Mouse (Mus musculus): Measurements from ENCODE around the gene Emc10.

Emc10 gene

DNA sequence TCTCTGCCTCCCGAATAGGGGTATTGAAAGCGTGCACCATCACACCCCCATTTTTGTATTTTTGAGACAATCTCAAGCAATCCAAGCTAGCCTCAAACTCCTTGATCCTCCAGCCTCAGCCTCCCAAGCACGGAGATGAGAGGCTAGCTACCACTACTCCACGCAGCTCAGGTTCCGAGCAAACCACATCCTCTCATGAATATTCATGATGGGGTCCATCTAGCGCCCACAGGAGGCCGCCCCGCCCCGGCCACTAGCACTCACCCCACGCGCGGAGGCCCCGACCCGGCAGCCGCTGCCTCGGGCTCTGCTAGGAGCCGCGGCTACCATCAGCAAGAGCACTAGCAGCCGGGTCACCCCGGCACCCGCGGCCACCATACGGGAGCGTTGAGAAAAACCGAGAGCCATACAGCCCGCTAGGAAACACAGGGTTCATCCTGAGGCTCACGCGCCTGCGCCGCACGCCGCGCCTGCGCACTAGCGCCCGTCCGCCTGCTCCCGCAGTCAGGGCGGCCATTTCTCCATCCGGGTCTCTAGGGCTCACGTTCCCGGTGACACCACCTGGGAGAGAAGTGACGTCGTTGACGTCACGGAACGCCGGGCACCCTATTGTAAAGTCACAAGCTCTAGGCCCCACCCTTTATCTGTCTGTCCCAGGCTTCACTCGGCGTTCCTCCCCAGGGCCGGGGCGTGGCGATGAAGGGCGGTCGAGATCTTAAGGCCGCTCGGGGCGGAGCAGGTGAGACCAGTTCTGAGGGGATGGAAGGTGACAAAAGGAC lies at the start of gene Emc10, which contains the start of gene Fam71e1:
TSS of gene Emc10 (minus strand) at position 538 of the 779 bp plus-strand sequence.
TSS of gene Fam71e1 (plus strand) at position 590 of the 779 bp plus-strand sequence.
- peak; percentile 96 to 98 for DNase-seq

DNA sequence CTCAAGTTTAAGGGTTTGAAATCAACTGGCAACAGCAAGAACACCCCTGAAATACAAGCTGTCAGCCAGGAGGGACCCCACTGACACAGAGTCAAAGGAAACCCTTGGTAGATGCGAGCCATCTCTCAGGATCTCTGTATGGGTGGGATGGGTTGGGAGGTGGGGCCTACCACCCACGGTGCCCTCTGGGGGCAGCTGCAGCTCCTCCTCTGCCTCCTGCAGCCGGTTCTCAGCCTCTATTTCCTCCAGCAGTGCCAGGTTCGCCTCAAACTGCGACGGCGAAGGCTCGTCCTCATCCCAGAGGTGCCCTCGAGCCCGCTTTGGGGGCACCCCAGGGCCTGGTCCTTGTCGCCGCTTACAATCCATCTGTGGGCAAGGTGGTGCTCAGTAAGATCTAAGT lies 46.7 kb upstream of the Emc10 start:
- no peak for DNase-seq

DNA sequence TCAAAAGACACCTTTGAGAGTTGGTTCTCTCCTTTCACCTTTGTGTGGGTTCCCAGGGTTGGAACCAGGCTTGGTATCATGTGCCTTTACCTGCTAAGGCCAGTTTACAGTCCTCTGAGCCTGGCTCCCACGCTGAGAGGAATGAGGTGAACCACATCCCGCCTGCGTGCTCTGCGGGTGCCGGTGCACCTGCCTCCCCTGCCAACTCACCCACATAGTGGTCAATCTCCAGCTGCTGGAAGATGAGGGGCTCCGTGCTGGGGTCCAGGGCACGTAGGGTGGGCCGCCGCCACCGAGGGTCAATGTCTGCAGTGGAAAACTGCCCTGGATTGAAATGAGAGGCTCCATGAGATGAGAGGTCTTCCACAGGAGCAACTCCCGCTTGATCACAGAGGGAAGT lies 46.2 kb upstream of the Emc10 start:
- DNase-seq: no peak

DNA sequence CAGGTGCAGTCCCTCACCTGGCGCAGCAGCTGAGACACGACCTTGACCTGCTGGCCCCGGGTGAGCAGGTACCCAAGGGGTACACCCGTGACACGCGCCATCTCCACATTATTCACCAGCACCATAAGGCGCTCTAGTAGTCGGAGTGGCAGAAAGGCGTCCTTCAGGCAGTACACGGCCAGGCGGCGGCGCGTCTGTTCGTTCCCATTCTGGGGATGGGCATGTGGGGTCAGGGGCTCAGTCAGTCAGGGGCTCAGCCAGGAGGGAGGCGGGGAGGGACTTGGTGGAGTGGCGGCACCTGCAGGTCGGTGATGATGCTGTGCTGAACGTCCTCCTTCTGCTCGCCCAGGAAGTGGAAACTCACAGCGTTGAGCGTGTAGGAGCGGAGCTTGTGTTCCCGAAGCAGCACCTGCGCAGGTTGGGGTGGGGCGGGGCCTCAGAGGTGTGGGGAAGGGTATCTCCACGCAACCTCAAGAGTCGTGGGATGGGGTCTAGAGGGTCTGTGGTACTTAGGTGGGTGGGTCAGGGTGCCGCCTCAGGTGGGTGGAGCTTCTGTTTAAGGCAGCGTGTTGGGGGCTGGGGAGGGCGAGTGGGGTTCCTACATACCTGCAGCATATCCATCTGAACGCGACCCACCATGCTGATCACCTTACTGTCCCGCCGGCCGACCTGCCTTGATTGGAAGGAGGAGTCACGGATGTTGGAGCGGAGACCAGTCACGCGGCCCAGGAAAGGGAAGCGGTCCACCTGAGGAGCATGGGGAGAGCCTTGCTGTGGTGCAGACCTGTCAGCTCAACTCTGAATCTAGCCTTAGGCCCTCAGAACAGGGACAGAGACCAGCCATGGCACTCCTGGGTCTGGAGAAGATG lies 42.7 kb upstream of the Emc10 start:
- no peak for DNase-seq

DNA sequence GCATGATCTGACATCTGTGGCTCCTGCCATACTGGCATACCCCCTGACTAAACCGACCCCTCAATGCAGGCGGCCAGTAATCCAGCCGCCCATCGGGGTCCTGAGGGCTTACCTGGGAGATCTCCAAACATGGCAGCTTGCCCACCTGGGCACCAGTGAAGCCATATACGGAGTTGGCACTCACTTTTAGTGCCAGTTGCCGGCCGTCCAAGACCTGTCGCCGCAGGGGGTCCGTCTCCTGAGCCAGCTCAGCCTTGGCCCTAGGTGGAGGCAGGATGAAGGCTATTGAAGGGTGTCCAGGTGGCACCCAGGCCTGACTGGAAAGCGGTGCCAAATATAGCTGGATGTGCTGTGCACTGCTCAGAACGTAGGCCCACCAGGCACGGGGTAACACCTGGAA lies 41.2 kb upstream of the Emc10 start:
- DNase-seq: no peak

DNA sequence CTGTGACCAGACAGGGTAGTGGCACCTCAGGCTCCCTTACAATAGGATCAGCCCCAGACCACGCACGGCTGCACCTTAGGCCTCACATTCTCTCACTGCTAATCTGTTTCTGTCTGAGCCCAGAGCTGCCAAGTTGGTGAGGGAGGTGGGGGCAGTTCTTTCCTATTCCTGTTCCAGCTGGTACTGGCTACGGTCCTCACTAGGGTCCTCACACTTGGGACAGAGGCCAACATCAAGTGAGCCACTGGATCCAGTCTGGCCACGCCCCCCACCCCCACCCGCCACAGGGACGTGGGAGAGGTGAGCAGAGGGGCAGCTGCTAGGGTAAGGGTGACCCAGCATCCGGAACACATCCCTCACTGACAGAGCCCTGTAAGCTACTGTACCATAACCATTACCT lies 40.7 kb upstream of the Emc10 start:
- no peak for DNase-seq

DNA sequence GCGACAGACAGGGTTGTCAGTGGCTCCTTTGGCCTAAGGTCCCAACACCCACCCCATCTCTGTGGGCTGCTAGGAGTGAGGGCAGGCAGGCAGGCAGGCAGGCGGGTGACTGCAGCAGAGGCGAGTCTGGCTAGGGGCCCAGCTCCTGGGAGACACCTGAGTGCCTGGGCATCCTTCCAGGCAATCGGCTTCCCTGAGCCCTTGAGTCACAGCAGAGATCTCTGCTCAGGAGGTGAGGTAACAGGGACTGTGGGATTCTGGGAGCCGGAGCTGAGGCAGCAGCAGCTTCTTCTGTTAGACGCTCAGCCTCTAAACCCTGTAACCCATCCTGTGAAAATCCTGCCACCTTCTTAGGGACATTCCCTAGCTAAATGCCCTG lies 40.2 kb upstream of the Emc10 start:
- peak; percentile 76 to 85 for DNase-seq

DNA sequence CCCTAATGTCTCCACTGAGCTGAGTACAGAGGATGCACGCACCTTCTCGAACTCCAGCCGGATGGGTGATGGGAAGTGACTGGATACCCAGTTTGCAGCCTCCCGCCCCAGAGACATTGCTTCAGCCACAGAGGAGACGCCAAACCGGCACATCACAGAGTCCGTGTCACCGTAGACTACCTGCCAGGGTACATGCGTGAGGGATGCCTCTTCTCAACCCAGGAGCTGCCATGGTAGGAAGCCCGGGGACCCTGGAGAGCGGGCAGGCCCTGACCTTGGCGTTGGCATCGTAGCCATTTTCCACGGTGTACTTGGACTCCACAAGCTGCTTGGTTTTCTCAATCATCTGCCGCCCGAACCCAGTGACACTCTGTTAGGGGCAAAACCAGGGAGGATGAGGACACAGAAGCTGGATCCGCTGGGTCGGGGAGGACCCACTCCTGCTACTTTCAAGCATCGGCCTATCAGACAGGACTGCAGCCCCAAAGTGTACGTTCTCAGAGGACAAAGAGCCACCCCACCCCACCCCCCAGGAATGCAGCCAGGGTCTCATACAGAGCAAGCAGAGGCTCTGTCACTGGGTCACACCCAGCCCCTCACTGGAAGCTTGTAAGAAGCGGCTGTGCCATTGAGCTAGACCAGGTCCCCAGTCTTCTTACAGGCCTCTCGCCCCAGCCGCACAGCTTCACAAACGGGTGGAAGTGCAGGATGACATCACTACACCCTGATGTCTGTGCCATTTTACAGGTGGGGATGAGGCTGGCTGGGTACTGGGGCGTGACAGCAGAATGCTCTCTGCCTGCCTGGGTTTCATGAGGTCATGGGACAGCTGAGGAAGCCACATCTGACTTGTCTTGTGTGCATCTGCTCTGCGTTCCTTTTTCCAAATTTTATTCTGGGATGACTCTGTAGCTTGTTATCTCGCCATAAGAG lies 39.6 kb upstream of the Emc10 start:
- no peak for DNase-seq

DNA sequence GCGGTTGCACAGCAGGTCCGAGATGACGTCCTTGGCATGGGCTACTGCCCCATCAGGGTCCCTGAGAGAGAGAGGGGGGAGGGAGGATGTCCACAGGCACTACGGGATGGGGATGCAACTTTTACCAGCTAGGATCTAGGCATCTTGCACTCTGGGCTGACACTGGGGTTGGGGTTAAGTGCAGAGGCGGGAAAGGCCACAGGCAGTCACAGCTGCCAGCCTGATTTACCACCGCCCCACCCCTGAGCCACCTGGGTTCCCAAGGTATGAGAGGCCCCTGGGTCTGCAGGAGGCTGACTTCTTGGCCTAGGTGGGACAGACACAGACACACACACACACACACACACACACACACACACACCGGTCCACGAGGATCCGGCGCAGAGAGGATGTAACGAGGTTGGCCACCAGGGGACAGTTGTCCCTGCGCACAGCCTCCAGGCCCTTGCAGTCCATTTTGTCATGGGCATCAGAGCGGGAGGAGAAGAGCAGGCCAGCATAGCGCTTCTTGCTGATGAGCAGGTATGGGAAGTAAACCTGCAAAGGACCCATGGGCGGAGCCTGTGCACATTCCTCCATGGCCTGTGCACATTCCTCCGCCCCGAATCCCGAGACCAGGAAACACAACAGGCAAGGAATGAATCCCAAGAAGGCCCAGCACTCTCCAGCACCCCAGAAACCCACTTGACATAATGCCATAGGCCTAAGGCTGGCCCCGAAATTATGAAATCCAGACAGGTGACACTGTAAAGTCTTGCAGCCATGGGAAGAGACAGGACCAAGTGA lies 38.5 kb upstream of the Emc10 start:
- no peak for DNase-seq

DNA sequence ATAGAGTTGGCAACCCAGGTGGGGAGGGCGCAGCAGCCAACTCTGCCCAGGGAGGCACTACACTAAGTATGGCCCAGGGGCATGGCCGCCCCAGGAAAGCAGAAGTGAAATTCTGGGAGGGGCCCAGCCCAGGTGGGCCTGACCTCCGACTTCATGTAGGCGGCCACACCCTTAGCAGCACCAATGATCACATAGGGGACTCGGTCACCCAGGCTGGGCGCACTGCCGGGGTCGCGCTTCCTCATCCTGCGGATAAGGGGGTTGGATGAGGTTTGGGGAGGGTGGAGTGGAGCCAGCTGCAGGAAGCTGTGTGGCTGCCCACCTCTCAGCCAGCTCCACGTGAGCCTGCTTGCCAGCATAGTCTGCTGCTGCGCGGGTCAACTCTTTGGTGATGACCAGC lies 37.9 kb upstream of the Emc10 start:
- peak in 1 of 2 experiments; percentile 49 for DNase-seq

DNA sequence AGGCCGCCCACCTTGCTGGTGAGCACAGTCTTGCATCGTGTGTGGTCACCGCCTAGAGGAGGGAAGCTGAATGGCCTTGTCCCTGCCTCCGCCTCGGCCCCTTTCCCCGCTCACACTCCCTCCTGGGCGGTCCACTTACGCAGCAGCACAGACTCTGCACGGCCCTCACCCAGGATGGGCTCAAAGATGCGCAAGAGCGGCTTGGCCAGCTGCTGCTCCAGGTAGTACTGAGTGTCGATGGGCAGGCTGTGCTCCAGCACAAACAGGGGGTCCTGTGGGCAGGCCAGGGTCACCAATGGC lies 37.4 kb upstream of the Emc10 start:
- DNase-seq: no peak

DNA sequence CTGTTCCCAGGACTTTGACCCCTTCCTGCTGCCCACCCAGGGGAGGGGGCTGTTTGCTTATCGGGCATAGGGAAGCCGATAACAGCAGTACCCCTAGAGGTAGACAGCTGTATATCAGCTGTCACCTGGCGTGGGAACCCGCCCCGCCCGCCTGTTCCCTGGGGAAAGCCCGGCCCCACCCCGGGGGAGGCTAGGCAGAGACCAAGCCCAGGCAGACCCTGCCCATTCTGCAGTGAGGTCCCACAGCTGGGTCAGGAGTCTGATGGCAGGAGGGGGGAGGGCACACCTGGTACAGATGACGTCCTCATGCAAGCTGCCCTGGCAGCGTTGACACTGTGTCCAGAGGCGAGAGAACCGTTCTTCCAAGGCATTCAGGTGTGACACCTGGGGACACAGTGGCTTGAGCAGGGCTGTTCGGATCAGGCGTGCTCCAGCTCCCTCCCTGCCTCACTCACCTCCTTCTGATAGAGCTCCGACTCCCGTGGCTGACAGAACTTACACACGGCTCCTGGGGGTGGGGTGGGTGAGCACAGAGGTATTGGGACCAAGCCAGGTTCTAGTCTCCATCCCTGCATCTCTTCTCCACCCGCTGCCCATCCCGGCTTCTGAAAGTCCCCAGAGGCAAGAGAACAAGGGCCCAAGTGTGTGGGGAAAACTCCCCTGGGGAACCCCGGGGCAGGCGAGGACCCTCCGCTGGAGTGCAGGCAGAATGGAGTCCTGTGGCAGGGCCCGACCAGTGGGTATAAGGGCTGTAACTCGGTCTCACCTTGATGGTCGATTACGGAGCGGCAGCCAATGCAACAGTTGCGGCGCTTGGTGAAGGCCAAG lies 36.8 kb upstream of the Emc10 start:
- DNase-seq: no peak

DNA sequence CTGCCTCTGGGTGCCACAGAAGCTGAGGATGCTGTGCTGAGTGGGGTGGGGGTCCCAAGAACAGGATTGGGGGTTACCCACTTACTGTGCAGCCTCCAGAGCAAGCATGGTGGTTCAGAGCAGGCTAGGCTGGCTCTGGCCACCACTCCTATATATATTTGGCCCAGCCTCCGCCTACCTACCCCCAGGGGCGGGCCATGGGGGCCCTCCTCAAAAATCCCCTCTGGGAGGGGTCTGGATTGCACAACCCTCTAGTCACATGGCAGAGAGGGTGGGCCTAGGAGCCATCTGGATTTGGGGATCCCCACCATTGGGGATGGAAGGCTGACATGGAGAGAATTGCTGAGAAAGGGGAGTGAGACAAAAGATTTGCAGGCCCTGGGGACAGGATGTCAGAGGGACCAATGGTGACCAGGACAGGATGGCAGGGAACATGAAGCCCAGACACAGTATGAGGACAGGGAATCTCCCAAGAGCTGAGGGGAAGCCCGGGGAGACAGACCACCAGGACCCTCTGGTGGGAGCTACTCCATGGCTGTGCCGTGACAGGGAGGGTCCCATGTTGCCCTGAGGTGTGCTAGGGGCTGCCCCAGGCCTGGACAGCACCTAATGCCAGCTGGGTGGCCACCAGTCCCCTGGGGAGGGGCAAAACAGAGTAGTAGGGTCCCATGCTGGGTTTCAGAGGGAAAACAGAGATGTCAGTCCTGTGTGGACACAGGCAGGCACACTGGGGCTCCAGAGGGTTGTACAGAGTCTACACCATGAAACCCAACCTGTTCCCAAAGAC lies 35.8 kb upstream of the Emc10 start, which contains the start of gene Spib:
TSS of gene Spib (minus strand) at position 126 of the 787 bp plus-strand sequence.
- DNase-seq: no peak

DNA sequence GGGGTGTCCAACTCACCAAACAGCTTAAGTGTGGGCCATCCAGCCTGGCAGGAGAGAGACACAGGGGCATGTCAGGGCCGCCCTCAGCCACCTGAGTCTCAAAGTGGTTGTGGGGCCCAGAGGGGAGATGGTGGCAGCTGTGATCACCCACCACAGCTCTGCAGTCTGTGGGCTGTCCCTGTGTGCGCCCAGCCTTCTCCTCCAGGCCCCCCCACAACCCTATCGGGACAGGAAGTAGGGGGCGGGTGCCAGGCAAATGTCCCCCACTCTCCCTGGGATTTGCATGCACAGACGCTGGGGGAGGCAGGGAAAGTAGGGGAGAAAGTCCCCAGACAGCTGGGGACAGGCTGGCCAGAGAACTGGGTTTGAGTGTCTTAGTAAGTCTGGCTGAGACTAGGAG lies 34.9 kb upstream of the Emc10 start:
- DNase-seq: no peak

DNA sequence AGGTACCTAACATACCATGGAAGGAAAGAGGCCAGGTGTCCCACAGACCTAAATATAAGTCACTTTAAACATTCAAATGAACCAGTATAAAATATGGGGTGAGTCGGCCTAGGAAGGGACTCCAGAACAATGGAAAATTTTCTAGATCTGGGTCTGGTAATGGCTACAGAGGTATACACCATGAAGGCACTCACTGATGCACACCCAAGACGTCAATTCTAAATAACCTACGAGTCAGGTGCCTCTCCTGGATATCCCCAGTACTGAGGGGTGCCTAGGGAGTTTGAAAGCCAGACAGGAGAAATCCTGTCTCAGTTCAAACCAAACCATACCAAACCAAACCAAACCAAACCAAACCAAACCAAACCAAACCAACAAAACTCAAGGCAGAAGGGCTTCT lies 34.2 kb upstream of the Emc10 start:
- no peak for DNase-seq

DNA sequence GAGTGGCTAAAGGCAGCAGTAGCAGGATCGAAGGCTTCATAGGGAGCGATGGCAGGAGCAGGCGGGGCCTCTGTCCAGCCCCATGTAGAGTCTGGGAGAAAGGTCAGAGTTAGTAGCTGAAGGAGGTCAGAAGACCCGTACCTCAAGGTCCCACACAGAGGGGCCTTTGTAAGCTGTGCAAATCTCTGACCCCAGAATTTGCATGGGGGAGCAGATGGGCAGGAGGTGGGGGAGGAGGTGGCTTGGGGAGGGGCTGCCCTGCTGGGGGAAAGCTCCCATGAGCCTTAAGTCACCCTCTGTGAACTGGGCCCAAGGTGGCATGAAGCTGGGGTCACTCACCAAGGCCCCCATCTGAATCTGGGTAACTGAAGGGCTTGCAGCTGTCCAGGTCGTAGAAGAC lies 33.2 kb upstream of the Emc10 start:
- no peak for DNase-seq

DNA sequence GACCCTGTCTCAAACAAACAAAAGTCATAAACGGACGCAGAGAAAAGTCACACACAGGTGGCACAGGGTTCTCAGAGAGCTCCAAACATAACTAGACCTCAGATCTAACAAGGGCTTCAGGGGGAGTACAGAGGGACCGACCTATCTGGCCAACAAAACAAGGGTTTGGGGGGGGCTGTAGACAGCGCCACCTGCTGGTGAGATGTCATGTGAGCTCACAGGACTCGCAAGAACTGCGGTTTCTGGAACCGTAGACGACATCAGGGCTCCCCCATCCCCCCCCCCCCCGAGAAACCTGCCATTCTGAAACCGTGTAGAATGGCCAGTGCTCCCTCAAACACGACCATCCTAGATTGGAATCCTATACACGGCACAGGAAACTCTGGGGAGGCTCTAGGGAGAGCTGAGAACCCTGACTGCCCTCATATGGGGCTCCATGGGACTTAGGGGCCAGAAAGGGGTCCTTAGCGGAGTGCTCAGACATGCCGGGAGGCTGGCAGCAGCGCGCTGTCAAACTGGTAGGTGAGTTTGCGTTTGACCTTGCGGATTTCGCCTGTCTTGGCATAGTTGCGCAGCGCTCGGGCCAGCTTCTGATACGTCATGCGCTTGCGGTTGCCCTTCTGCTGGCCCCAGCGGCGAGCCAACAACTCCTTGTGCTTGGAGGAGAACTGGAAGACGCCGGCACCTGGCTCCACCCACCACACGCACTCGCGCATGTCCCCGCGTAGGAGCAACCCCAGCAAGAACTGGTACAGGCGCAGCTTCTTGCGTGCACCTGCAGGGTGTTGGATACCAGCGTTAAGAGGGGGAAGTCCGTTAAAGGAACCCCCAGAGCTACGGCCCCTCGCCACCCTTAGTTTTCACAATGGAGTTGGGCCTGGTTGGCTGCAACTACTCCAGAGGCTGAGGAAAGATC lies 31.4 kb upstream of the Emc10 start:
- peak; percentile 88 to 92 for DNase-seq

DNA sequence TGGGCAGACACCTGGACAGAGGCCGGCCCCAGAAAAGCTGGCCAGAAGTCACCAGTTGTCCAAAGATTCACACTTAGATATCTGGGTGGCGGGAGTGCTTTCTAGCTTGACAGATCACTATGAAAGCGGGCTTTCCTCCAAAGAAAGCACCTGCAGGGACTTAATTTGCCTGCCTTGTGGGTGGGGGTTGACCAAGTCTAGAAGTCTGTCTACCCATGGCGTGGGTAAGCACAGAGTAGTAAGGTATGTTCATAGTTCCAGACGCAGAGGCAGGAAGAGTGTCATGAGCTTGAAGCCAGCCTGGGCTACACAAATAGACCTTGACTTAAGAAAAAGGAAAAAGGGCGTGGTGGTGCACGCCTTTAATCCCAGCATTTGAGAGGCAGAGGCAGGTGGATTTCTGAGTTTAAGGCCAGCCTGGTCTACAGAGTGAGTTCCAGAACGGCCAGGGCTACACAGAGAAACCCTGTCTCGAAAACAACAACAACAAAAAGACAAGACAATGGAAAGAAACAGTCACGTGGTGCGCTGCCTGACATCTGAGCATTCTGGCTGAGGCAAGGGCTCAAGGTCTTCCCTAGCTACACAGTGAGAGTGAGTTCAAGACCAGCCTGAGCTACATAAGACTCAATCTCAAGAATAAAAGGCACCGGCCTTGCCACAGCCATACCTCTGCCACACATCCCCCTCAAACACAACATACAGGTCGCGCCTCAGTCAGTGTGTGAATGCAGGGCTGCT lies 30.3 kb upstream of the Emc10 start:
- no peak for DNase-seq

Measured in lung, adult 18-20 months (tissue).